Mouse (Mus musculus): ENCODE data around the gene Ackr3. TPM values are rescaled to one million over a fixed set of nuclear protein-coding genes. Genes with fewer than 3 reads are reported as not detected.

Ackr3 gene
- 28.5 and 33.0 TPM in 2 replicates for polyA plus RNA-seq (2012; rRNA removed)

GRCm38 (mm10) chr1:90203783-90204690, at the start of gene Ackr3:
TSS of gene Ackr3 (plus strand) at chr1:90203980.

Other genes with a start within 250 kb of the Ackr3 start
- 0.35 and 0.56 TPM in 2 replicates for gene Asb18, start 189.3 kb upstream of the Ackr3 start, polyA plus RNA-seq (2012; rRNA removed)
- not detected in 2 replicates for gene Iqca, start 50.6 kb upstream of the Ackr3 start, polyA plus RNA-seq (2012; rRNA removed)